8 mouse cellular contexts compared by ENCODE assay signal in the genomic region with DNA sequence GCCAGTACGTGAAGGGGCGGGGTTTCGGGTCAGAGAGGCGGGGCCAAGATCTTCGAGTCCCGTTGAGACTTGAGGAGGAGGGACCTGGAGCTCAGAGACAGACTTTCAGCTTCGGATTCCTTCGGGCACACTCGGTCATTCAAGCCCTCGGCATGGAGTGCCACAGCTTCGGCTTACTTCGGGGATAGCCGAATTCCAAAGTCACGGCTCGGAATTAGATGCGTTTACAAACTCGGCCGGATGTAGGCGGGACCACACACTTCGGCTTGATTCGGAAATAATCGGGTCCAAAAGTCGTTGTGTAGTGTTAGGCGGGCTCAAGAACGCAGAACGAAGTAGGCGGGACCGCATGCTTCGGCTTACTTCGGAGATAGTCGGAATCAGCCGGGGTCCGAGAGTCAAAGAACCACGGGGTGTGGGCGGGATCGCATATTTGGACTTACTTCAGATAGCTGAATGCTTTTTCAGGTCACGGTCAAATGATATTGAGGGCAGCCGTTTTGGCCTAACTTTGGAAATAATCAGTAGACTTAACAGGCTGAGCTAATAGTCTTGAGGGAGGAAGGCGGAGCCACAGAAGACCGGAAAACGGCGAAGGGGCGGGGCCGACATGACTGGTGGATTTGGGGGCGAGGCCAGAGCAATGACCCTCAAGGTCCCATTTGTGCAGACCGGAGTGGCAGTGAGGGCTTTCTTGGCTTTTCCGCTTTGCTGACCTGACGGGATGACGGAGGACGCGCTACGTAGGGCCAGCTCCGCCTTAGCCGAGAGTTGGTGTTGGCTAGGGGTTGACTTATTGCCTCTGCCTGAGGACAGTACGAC. TPM values are rescaled to one million over a fixed set of nuclear protein-coding genes. Genes with fewer than 3 reads are reported as not detected.
DNase-seq lines count a peak whose midpoint lies in the region; ATAC-seq lines count a peak whose summit lies in the region.

Mboat7 (minus strand) TSS at position 537 of the 822 bp plus-strand sequence.

- WGBS in forebrain, embryonic 14.5 days: under 1% methylated on average over 55 of the region's 55 CpGs
- WGBS in neural tube, embryonic 15.5 days: under 1% methylated on average over 55 of the region's 55 CpGs

- peak within 1 kb of the TSS; percentile 91 for H3K9ac ChIP-seq in forebrain, embryonic 14.5 days (ENCODE audit: low read length)
- H3K9ac ChIP-seq in neural tube, embryonic 15.5 days (replicated peaks): peak within 1 kb of the TSS; percentile 81

- peak within 1 kb of the TSS; percentile 70 for H3K4me2 ChIP-seq in forebrain, embryonic 14.5 days (ENCODE audit: low read length)
- peak within 1 kb of the TSS; percentile 79 for H3K4me2 ChIP-seq in neural tube, embryonic 15.5 days

- peak; percentile 92 for ATAC-seq in forebrain, embryonic 14.5 days
- ATAC-seq in neural tube, embryonic 15.5 days (ENCODE audit: low FRiP score): peak; percentile 92

- H3K27me3 ChIP-seq in forebrain, embryonic 14.5 days (replicated peaks; ENCODE audit: control insufficient read depth, insufficient read depth, low read length): no peaks in the 10 kb centered on the region
- H3K27me3 ChIP-seq in neural tube, embryonic 15.5 days (replicated peaks): no peaks in the 10 kb centered on the region

- H3K4me1 ChIP-seq in forebrain, embryonic 14.5 days (ENCODE audit: control insufficient read depth, insufficient read depth, low read length): peaks cover 15% of the 10 kb centered on the region
- peaks cover 42% of the 10 kb centered on the region for H3K4me1 ChIP-seq in neural tube, embryonic 15.5 days

- H3K4me3 ChIP-seq in forebrain, embryonic 14.5 days (ENCODE audit: low read depth, low read length): peak within 1 kb of the TSS; percentile 69
- H3K4me3 ChIP-seq in neural tube, embryonic 15.5 days (replicated peaks): peak within 1 kb of the TSS; percentile 69

- peaks cover 29% of the 10 kb centered on the region for H3K36me3 ChIP-seq in forebrain, embryonic 14.5 days (ENCODE audit: control insufficient read depth, insufficient read depth, low read length)
- peaks cover 28% of the 10 kb centered on the region for H3K36me3 ChIP-seq in neural tube, embryonic 15.5 days

- DNase-seq in ES-CJ7 (ENCODE audit: low read depth, low spot score): peak; percentile 96
- DNase-seq in cerebellum, adult 11 months: peak; percentile 94
- DNase-seq in forebrain, embryonic 14.5 days (ENCODE audit: low spot score): peak; percentile 100
- peak; percentile 93 to 94 for DNase-seq in heart, postnatal 14 days
- peak; percentile 98 for DNase-seq in layer of hippocampus, adult 11-12 months (ENCODE audit: low spot score)
- peak; percentile 98 for DNase-seq in lung, adult 18-20 months
- DNase-seq in testis, postnatal 14 days (ENCODE audit: low spot score): peak; percentile 93

- intact Hi-C loops in heart, postnatal 14 days (cut with DNase I): loop anchor here (2.0 kb wide), 1 partner anchor 48 kb away; the partner anchor contains the start of gene Cnot3

- H3K27ac ChIP-seq in forebrain, embryonic 14.5 days (ENCODE audit: low read depth, low read length): peak within 1 kb of the TSS; percentile 79
- H3K27ac ChIP-seq in neural tube, embryonic 15.5 days (replicated peaks): peak within 1 kb of the TSS; percentile 96

- no peaks in the 10 kb centered on the region for H3K9me3 ChIP-seq in forebrain, embryonic 14.5 days (replicated peaks; ENCODE audit: control insufficient read depth, low read length)
- H3K9me3 ChIP-seq in neural tube, embryonic 15.5 days (replicated peaks): no peaks in the 10 kb centered on the region

RNA-seq across cellular contexts. Expression of gene Mboat7, which starts in this region (rescaled TPM):
- polyA plus RNA-seq in forebrain, embryonic 14.5 days (2014; fragmentation: Nextera tagmentation; extraction: Ambion mirVana): 35.1 and 49.3 TPM in 2 replicates
- 10 to 100 TPM; 22.9 to 23.1 TPM for total RNA-seq in heart, postnatal 14 days (2021)
- polyA plus RNA-seq in neural tube, embryonic 15.5 days (2015; fragmentation: Nextera tagmentation; extraction: Ambion mirVana): 105 and 110 TPM in 2 replicates

Comparison
In these comparisons a context has a peak if more than half of its experiments do, and no peak if none do; other contexts are left out.
1. Peak in every context shown above with its lines: DNase-seq, ATAC-seq, H3K4me3 ChIP-seq and H3K27ac ChIP-seq.